Mouse (Mus musculus) bone marrow macrophage, adult 2 months (primary cell): ENCODE data around the gene Ino80e. TPM values are rescaled to one million over a fixed set of nuclear protein-coding genes. Genes with fewer than 3 reads are reported as not detected.

Experiments
- H3K27ac ChIP-seq: 2 replicates; pipeline ENCODE4 v1.5.1; 2012; ENCODE audit warnings: low read depth, low read length; ENCODE audit not compliant: insufficient read depth
- H3K4me1 ChIP-seq: 2 replicates; pipeline ENCODE4 v1.6.1; 2012; ENCODE audit warnings: low read length; ENCODE audit not compliant: control insufficient read depth, insufficient read depth
- H3K4me3 ChIP-seq: 2 replicates; pipeline ENCODE4 v1.5.1; 2012; ENCODE audit warnings: mild to moderate bottlenecking, low read length, moderate library complexity; ENCODE audit not compliant: insufficient read depth
- CTCF ChIP-seq: IDR thresholded peaks from 2 replicates; pipeline ENCODE4 v1.5.1; 2012; ENCODE audit warnings: low read depth, mild to moderate bottlenecking, low read length, moderate library complexity
- POLR2A ChIP-seq: IDR thresholded peaks from 2 replicates; pipeline ENCODE4 v1.6.1; 2012; ENCODE audit warnings: mild to moderate bottlenecking, low read depth, low read length, borderline replicate concordance
- polyA plus RNA-seq: library from polyadenylated mRNA; stranded (reverse); fragments of >200 nt; gene quantifications from 2 replicates; pipeline ENCODE4 v1.2.4, GENCODE M21; 2012; ENCODE audit not compliant: missing spikeins, insufficient read depth, insufficient read length

Ino80e gene
- polyA plus RNA-seq, 1 experiment: 72.6 TPM

- TF ChIP-seq POLR2A: no peak
- TF ChIP-seq CTCF: no peak
- peak overlapping the region; percentile 75 for H3K4me3 ChIP-seq
- H3K4me1 ChIP-seq: peaks cover 27% of the 10 kb centered on the region
- peak overlapping the region; percentile 70 for H3K27ac ChIP-seq
Measured at GRCm38 (mm10) chr7:126883731-126884181, 21.6 kb upstream of the Ino80e start.

- TF ChIP-seq POLR2A (no peak), CTCF (no peak)
- Histone ChIP-seq H3K27ac (no peak overlapping the region), H3K4me1 (peaks cover 41% of the 10 kb centered on the region), H3K4me3 (no peak overlapping the region)
Measured at GRCm38 (mm10) chr7:126881040-126881439, 18.9 kb upstream of the Ino80e start.

- no peak for TF ChIP-seq POLR2A
- H3K27ac ChIP-seq: peak overlapping the region; percentile 29; the same call in 1 of the 2 replicates
- H3K4me3 ChIP-seq: no peak overlapping the region
- H3K4me1 ChIP-seq: peaks cover 23% of the 10 kb centered on the region
Measured at GRCm38 (mm10) chr7:126877239-126877638, 15.1 kb upstream of the Ino80e start.

- TF ChIP-seq CTCF (no peak), POLR2A (no peak)
- peaks cover 9% of the 10 kb centered on the region; the same call in 1 of the 2 replicates for H3K4me1 ChIP-seq
- H3K27ac ChIP-seq: no peak overlapping the region
- H3K4me3 ChIP-seq: no peak overlapping the region
Measured at GRCm38 (mm10) chr7:126870520-126870891, 8.3 kb upstream of the Ino80e start.

GRCm38 (mm10) chr7:126869780-126870519, 7.8 kb upstream of the Ino80e start:
- Histone ChIP-seq H3K4me1 (peaks cover 9% of the 10 kb centered on the region; the same call in 1 of the 2 replicates), H3K27ac (no peak overlapping the region), H3K4me3 (no peak overlapping the region)
- TF ChIP-seq CTCF (no peak), POLR2A (no peak)

DNA sequence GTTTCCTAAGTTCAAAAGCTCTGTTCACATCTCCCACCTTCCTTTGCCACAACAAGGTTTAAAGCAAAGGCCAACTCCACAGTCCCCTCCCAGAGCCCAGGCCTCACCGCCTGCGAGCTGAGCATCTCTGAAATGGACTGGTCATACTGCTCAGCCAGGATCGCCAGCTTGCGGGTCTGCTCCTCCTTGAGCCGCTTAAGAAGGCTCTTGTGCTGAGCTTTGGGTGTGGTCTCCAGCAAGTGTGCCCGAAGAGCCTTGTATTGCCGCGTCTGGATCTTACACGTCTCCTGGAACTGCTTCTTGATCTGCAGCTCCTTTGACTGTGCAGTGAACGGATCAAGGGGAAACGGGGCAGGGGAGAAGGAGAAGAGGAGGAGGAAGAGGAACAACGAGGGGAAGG, 5.8 kb upstream of the Ino80e start:
- TF ChIP-seq CTCF (no peak), POLR2A (no peak)
- H3K27ac ChIP-seq: no peak overlapping the region

DNA sequence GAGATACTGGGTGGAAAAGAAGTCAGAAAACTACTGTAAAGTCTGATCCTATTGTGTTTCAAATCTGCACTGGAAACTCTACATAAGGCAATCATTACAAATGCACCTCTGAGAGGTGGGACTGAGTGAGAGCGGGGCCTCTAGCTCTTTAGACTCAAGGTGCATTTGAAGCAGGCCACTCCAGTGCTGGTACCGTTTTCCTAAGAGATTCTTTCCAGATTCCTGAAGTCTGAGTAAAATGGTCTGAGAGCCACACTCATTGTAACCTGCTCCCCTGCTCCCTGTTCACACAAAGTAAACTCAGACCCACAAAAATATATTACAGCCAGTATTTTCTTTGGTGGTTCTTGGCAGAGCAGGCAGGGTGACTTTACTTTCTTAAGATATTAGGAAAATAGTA, 5.4 kb upstream of the Ino80e start:
- H3K4me3 ChIP-seq: no peak overlapping the region
- H3K4me1 ChIP-seq: peaks cover 17% of the 10 kb centered on the region
- H3K27ac ChIP-seq: no peak overlapping the region
- TF ChIP-seq CTCF (no peak), POLR2A (no peak)

More for the DNA sequence above, 5.8 kb upstream of the Ino80e start:
- peaks cover 15% of the 10 kb centered on the region for H3K4me1 ChIP-seq
- H3K4me3 ChIP-seq: no peak overlapping the region

DNA sequence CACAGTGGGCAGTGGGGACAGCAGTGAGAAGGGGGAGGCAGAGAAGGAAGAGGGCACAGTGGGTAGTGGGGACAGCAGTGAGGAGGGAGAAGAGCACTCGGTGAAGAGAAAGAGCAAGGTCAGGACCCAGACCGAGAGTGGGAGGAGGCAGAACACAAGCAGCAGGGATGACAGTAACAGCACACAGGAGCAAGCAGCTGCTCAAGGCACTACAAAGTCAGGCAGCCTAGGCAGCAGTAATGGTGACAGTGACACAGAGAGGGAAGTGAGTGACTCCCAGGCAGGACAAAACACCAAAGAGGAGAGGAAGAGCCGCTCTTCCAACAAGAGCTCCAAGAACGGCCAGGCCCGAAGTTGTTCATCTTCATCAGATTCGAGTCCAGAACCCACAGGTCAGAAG, 1.6 kb upstream of the Ino80e start:
- Histone ChIP-seq H3K4me3 (0 out of 2 replicates have a peak overlapping the region, but pooled peaks have one; percentile 83), H3K27ac (no peak overlapping the region), H3K4me1 (peaks cover 14% of the 10 kb centered on the region)
- TF ChIP-seq POLR2A (no peak), CTCF (no peak)

DNA sequence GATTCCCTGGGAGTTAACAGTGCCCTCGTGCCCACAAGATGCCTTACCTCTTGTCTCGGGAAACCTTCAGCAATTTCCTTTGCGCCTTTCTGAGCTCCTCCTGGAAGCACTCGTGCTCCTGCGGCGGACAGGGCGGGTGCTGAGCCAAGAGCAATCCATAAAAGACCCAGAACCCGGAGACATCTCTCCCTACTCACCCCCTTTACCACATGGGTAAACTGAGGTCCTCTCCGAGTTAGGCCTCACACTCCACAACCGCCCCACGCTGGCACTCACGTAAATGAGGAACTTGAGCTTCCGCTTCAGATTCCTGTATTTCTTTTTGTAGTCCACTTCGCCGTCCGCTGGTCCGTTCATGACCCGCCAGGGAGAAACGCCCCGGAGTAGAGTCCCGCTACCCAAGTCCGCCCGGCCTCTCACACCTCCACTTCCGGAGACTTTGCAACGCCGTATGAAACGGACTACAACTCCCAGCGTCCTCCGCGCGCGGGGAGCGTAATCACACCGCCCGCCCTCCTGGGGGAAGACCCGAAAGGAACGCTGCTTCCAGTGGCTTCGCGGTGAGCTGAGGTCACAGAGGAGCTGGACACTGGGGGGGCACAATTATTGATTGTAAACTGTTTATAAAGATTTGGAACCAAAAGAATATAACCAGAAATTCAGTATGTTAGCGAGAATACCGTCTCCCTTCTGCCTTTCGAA, 597 bp downstream of the Ino80e start, which contains the start of gene Hirip3:
Gene Hirip3, plus strand, starts transcription at position 544 of the 702 bp plus-strand sequence.
- H3K4me1 ChIP-seq: peaks cover 8% of the 10 kb centered on the region
- peak within 1 kb of the TSS; percentile 64 for H3K27ac ChIP-seq
- peak within 1 kb of the TSS; percentile 83 for H3K4me3 ChIP-seq
- TF ChIP-seq CTCF (no peak), POLR2A (no peak; the same call in 1 of the 2 replicates)

DNA sequence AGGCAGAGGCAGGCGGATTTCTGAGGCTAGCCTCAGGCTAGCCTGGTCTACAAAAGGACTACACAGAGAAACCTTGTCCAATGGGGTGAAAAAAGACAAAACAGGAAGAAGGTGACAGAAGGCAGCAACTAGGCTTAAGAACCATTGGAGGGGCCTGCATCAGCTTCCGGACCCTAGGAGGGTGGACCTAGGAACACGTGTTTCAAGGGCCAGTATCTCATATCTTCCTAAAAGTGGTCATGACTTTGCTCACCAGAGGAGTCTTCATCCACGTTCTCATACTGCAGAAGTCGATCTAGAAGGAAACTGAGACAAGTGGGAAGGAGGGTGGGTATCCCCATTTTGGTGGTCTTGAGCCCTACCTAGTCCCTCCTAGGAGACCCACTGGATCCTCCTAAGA, 1.2 kb downstream of the Ino80e start:
- Histone ChIP-seq H3K4me1 (peaks cover 8% of the 10 kb centered on the region), H3K27ac (peak overlapping the region; percentile 64), H3K4me3 (peak overlapping the region; percentile 83)
- TF ChIP-seq CTCF (no peak), POLR2A (no peak)
